Mouse (Mus musculus) thymus, adult 2 months (tissue): ENCODE results near the gene Ccrl2. TPM values are rescaled to one million over a fixed set of nuclear protein-coding genes. Genes with fewer than 3 reads are reported as not detected.

ENCODE experiments used
- DNase-seq: peaks from one replicate; pipeline ENCODE4 v3.0.0; 2021
- H3K27ac ChIP-seq: fragments of 200-500 bp; 2 replicates; pipeline ENCODE4 v1.5.1; 2012; ENCODE audit warnings: low read length, control low read depth; ENCODE audit not compliant: control insufficient read depth, insufficient read depth
- H3K27me3 ChIP-seq: fragments of 200-500 bp; 2 replicates; pipeline ENCODE4 v1.6.1; 2012; ENCODE audit warnings: mild to moderate bottlenecking, low read length, moderate library complexity, mixed read lengths; ENCODE audit not compliant: control insufficient read depth, insufficient read depth
- H3K36me3 ChIP-seq: fragments of 200-500 bp; 2 replicates; pipeline ENCODE4 v1.6.1; 2012; ENCODE audit warnings: mild to moderate bottlenecking, low read length, moderate library complexity; ENCODE audit not compliant: control insufficient read depth, insufficient read depth
- H3K4me1 ChIP-seq: fragments of 200-500 bp; replicated peaks from 2 replicates; pipeline ENCODE4 v1.6.1; 2012; ENCODE audit warnings: low read length; ENCODE audit not compliant: control insufficient read depth, insufficient read depth
- H3K4me3 ChIP-seq: fragments of 200-500 bp; 2 replicates; pipeline ENCODE4 v1.5.1; 2012; ENCODE audit warnings: mild to moderate bottlenecking, low read length, control low read depth, moderate library complexity; ENCODE audit not compliant: control insufficient read depth, insufficient read depth
- CTCF ChIP-seq: fragments of 200-500 bp; IDR thresholded peaks from 2 replicates; pipeline ENCODE4 v1.5.1; 2012; ENCODE audit warnings: mild to moderate bottlenecking, control low read depth, low read length, moderate library complexity, borderline replicate concordance; ENCODE audit not compliant: control insufficient read depth, poor library complexity, insufficient read depth; ENCODE audit errors: extremely low read depth
- POLR2A ChIP-seq: fragments of 200-500 bp; IDR thresholded peaks from 2 replicates; pipeline ENCODE4 v1.6.1; 2012; ENCODE audit warnings: mild to moderate bottlenecking, low read length, control low read depth, moderate library complexity; ENCODE audit not compliant: control insufficient read depth, poor library complexity, insufficient read depth; ENCODE audit errors: extremely low read depth
- WGBS: fragments of 180-500 bp; shearing (Covaris S2); methylation state at CpG from one replicate; pipeline ENCODE4 v1.1.7; 2018; 5-methylcytosine and 5-hydroxymethylcytosine counted together
- polyA plus RNA-seq: library from polyadenylated mRNA; depleted of rRNA; stranded (reverse); fragments of >200 nt; gene quantifications from 2 replicates; pipeline ENCODE4 v1.2.3, GENCODE M21; 2012; rRNA removed

Ccrl2 gene
- polyA plus RNA-seq = 2.3 and 3.6 TPM in 2 replicates

- Histone ChIP-seq H3K4me1 (peaks cover 25% of the 10 kb centered on the region), H3K27ac (peak within 1 kb of the TSS; percentile 9; the same call in 1 of the 2 replicates), H3K4me3 (peak within 1 kb of the TSS; percentile 33), H3K27me3 (peaks cover 5% of the 10 kb centered on the region; the same call in 1 of the 2 replicates), H3K36me3 (no peaks in the 10 kb centered on the region)
- no peak for DNase-seq
- no peak for TF ChIP-seq POLR2A
- no peak for TF ChIP-seq CTCF
- 4% methylated on average over 17 of the region's 17 CpGs for WGBS
These were observed at the start of gene Ccrl2 for GRCm38 (mm10) chr9:111056798-111057543. TSS of gene Ccrl2 (minus strand) at chr9:111057519.

- no peaks in the 10 kb centered on the region for H3K27me3 ChIP-seq
- H3K27ac ChIP-seq = no peak overlapping the region
- DNase-seq = no peak
- H3K4me3 ChIP-seq = no peak overlapping the region
- no peaks in the 10 kb centered on the region for H3K36me3 ChIP-seq
- TF ChIP-seq POLR2A (no peak), CTCF (no peak)
- WGBS = 94% methylated on average over 5 of the region's 5 CpGs
- H3K4me1 ChIP-seq = no peaks in the 10 kb centered on the region
These were observed 46.6 kb upstream of the Ccrl2 start for GRCm38 (mm10) chr9:111103893-111104292.

- 95% methylated on average over 5 of the region's 5 CpGs for WGBS
- H3K27ac ChIP-seq = no peak overlapping the region
- no peak for DNase-seq
These were observed 46.0 kb upstream of the Ccrl2 start for GRCm38 (mm10) chr9:111103293-111103692.

GRCm38 (mm10) chr9:111100406-111100805 is 43.1 kb upstream of the Ccrl2 start:
- Histone ChIP-seq H3K27ac (no peak overlapping the region), H3K4me3 (no peak overlapping the region), H3K4me1 (no peaks in the 10 kb centered on the region), H3K27me3 (no peaks in the 10 kb centered on the region), H3K36me3 (no peaks in the 10 kb centered on the region)
- TF ChIP-seq CTCF (no peak), POLR2A (no peak)
- WGBS = 95% methylated on average over 3 of the region's 3 CpGs
- DNase-seq = no peak

More at GRCm38 (mm10) chr9:111103293-111103692, 46.0 kb upstream of the Ccrl2 start:
- Histone ChIP-seq H3K36me3 (no peaks in the 10 kb centered on the region), H3K27me3 (no peaks in the 10 kb centered on the region), H3K4me1 (no peaks in the 10 kb centered on the region), H3K4me3 (no peak overlapping the region)
- TF ChIP-seq POLR2A = no peak
- no peak for TF ChIP-seq CTCF

- H3K4me3 ChIP-seq = no peak overlapping the region
- 53% methylated on average over 6 of the region's 6 CpGs for WGBS
- TF ChIP-seq POLR2A (no peak), CTCF (no peak)
- no peak overlapping the region for H3K27ac ChIP-seq
- H3K27me3 ChIP-seq = no peaks in the 10 kb centered on the region
- DNase-seq = no peak
- H3K36me3 ChIP-seq = no peaks in the 10 kb centered on the region
- H3K4me1 ChIP-seq = no peaks in the 10 kb centered on the region
These were observed 40.2 kb upstream of the Ccrl2 start for GRCm38 (mm10) chr9:111097543-111097942.

GRCm38 (mm10) chr9:111096419-111097326 is 39.4 kb upstream of the Ccrl2 start:
- H3K4me3 ChIP-seq = no peak overlapping the region
- WGBS = 92% methylated on average over 16 of the region's 16 CpGs
- DNase-seq = no peak
- H3K4me1 ChIP-seq = no peaks in the 10 kb centered on the region
- no peak overlapping the region for H3K27ac ChIP-seq
- no peaks in the 10 kb centered on the region for H3K27me3 ChIP-seq
- H3K36me3 ChIP-seq = no peaks in the 10 kb centered on the region
- TF ChIP-seq POLR2A = no peak
- TF ChIP-seq CTCF = no peak
